Mouse (Mus musculus): ENCODE results near the gene Zfp277. TPM values are rescaled to one million over a fixed set of nuclear protein-coding genes. Genes with fewer than 3 reads are reported as not detected.

Gene Zfp277
- total RNA-seq (2014; fragmentation: Nextera tagmentation) (25.7 and 26.9 TPM in 2 replicates), total RNA-seq (2017) (27.5 and 37.7 TPM in 2 replicates)

GRCm38 (mm10) chr12:40445648-40446449 is at the start of gene Zfp277, which contains the start of gene Dock4:
TSS of gene Zfp277 (minus strand) at chr12:40445902.
TSS of gene Dock4 (plus strand) at chr12:40445952.
- peak; percentile 88 for ATAC-seq (replicated peaks; ENCODE audit: poor library complexity, severe bottlenecking)

DNA sequence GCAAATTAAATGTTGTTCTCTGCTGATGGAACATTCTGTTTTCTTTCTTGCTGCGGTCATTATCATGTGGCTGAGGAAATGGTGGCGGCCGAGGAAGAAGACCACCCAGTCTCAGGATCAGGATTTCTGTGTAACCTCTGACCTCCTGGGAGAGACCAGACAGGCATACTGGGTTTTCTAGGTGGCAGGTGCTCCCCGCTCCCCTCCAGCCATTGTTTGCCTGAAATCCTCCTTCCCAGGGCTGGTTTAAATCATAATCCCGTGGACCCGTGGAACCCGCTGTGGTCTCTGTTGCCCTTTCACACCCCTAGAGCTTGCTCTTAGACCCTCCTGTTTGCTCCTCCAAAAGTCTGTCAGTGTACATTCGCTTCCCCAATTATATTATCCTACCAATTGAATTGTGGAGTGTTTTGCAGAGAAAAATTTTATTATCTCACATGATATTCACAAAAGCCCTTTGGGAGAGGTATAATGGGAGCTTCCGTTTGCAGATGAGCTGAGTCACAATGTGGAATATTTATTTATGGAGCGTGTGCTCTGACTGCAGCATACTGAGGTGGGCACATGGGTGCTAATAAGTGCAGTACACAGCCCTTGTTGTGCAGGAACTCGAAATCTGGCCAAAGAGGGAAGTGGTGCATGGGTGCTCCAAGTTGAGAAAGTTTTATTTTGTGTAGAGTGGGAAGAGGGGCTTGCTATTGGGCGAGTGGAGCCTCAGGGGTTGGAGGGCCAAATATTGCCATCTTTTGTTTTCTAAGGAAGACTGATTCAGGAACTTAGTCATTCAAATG is 40.5 kb upstream of the Zfp277 start:
- ATAC-seq (replicated peaks; ENCODE audit: poor library complexity, severe bottlenecking): 0 out of 2 replicates have a peak, but pooled peaks have one; percentile 44

GRCm38 (mm10) chr12:40485210-40485609 is 39.5 kb upstream of the Zfp277 start:
- ATAC-seq (replicated peaks; ENCODE audit: poor library complexity, severe bottlenecking): no peak

- no peak for ATAC-seq (replicated peaks; ENCODE audit: poor library complexity, severe bottlenecking)
Measured at GRCm38 (mm10) chr12:40484224-40484623, 38.5 kb upstream of the Zfp277 start.

DNA sequence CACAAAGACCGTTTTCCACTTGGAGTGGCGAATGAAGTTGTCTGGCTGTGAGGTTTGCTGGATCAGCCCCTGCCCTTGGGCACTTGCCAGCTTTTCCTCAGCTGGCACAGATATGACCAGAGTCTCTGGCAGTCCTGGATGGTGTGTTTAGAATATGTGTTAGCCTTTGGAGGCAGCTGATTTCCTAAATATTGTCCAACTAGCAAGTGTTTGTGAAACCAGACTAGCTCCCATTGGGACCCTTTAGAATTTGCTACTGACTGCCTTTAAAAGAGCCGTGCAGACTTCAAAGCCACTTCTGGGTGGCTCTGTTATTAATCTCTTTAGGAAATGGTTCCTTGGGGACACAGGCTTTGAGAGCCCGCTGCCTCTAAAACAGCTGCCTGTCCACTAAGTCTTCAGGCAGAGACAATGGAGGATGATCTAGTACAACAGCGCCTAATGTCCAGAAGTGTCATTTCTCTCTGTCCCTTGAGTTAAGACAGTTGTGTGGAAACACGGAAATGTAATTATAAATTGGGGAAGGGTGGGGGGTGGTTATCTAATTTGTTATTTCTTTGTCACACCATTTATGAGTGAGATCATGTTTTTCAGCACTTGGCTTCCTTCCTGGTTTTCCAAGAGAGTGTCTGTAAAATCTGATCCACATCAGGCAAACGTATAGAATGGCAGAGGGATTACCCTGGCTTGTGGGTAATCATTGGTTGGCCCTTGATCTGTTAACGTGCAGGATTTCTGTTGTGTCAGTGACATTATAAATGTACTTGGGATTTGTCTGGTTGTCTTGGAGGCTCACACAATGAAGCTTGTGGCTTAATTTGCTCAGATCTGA is 32.1 kb upstream of the Zfp277 start:
- ATAC-seq (replicated peaks; ENCODE audit: poor library complexity, severe bottlenecking): no peak

- no peak for ATAC-seq (replicated peaks; ENCODE audit: poor library complexity, severe bottlenecking)
Measured at GRCm38 (mm10) chr12:40473709-40474108, 28.0 kb upstream of the Zfp277 start.

- no peak for ATAC-seq (replicated peaks; ENCODE audit: poor library complexity, severe bottlenecking)
Measured at GRCm38 (mm10) chr12:40471649-40472399, 26.1 kb upstream of the Zfp277 start.

DNA sequence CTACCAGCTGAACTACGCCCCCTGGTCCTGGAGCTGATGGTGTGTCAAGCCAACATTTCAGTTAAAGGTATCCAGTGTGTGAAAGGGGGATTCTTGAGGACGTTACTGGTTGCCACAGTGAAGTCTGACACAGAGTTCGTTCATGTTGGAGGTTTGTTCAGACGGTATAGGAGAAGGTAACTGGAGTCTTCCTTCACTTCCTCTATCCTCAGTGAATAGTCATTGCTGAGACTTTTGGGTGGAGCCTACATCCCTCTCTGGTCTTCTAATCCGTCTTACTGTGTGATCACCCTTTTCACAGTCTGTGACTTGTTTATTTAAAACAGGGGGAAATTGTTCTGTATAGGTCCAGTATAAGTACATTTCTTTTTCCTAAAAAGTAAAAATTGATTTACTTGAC is 23.3 kb upstream of the Zfp277 start:
- no peak for ATAC-seq (replicated peaks; ENCODE audit: poor library complexity, severe bottlenecking)

- no peak for ATAC-seq (replicated peaks; ENCODE audit: poor library complexity, severe bottlenecking)
Measured at GRCm38 (mm10) chr12:40468235-40468634, 22.5 kb upstream of the Zfp277 start.

GRCm38 (mm10) chr12:40464282-40464681 is 18.6 kb upstream of the Zfp277 start:
- ATAC-seq (replicated peaks; ENCODE audit: poor library complexity, severe bottlenecking): no peak

- peak; percentile 33; the same call in 1 of the 2 replicates for ATAC-seq (replicated peaks; ENCODE audit: poor library complexity, severe bottlenecking)
Measured at GRCm38 (mm10) chr12:40463828-40464227, 18.1 kb upstream of the Zfp277 start.

DNA sequence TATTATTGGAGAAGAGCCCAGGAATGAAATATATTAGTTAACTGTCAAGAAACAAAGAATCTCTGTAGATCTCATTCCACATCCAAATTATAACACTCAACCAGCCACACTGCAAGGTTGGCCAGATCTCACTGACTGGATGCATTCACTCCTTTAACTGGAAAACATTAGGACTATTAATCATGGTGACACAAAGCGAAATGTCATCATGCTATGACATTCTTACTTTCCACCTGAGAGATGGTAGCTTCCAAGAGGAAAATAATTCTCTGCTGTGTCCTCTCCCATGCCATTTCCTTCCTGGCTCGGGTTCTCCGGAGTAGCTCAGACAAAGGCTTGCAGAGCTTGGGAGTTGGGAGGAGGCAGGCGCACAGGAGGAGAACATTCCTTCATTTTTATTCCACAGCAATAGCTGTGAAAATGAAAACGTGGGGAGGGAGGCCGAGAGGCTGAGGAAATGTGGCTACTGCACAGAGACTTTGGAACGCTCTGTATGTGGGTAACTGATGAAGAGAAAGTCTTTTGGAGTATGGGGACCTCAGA is 17.1 kb upstream of the Zfp277 start:
- no peak for ATAC-seq (replicated peaks; ENCODE audit: poor library complexity, severe bottlenecking)

DNA sequence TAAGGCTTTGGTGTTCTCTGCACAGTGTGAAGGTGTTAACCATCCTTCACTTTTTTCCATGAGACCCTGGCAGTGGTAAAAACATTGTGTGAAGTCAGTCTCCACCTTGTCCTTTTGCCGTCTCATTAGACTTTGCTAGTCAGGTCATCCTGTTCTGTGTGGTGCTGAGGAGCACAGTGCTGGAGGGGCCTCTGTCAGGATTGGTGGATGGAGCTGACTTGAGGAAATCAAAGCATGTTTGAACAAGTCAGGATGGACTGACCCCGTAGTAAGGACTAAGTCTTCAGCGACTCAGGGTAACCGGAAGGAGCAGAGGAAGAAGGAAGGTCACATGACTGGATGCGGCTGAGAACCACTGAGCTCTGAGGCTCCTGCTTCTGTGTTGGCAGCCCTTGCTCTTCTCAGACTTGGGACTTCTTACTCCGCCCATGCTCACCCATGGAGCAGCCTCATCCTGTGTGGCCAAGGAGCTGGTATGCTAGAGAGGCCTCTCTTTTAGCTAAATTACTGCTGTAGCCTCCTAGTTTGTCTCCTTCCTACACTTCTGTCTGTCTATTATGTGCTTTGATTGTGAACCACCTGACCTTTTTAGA is 14.1 kb upstream of the Zfp277 start:
- peak; percentile 40; the same call in 1 of the 2 replicates for ATAC-seq (replicated peaks; ENCODE audit: poor library complexity, severe bottlenecking)

GRCm38 (mm10) chr12:40458977-40459376 is 13.3 kb upstream of the Zfp277 start:
- ATAC-seq (replicated peaks; ENCODE audit: poor library complexity, severe bottlenecking): no peak

- no peak for ATAC-seq (replicated peaks; ENCODE audit: poor library complexity, severe bottlenecking)
Measured at GRCm38 (mm10) chr12:40456517-40456916, 10.8 kb upstream of the Zfp277 start.

GRCm38 (mm10) chr12:40449119-40449795 is 3.6 kb upstream of the Zfp277 start:
- no peak for ATAC-seq (replicated peaks; ENCODE audit: poor library complexity, severe bottlenecking)

- no peak for ATAC-seq (replicated peaks; ENCODE audit: poor library complexity, severe bottlenecking)
Measured at GRCm38 (mm10) chr12:40447561-40448355, 2.1 kb upstream of the Zfp277 start.

All from granulocyte monocyte progenitor cell, adult 5-6 weeks (primary cell).